ENCODE assay signal across 13 mouse cellular contexts in genomic region chr6:49233356-49233755, GRCm38 (mm10). TPM values are rescaled to one million over a fixed set of nuclear protein-coding genes. Genes with fewer than 3 reads are reported as not detected.
DNase-seq lines count a peak whose midpoint lies in the region; ATAC-seq and TF ChIP-seq lines count a peak whose summit lies in the region.
"Had no signal": no experiment of that assay in that cellular context is flagged by ENCODE, and none has a peak within 500 bp of the region (broad histone marks: within the 10 kb centered on the region; RNA-seq: fewer than 3 reads in every experiment).

No protein-coding gene starts in this region.

- peak; percentile 56 for TF ChIP-seq RAD21 in MEL (IDR thresholded peaks at IDR 0.05; ENCODE audit: low read depth, low read length)

- peak; percentile 57 for TF ChIP-seq CTCF in hindbrain, postnatal 0 days (IDR thresholded peaks at IDR 0.05; ENCODE audit: low read depth)
- peak; percentile 53 to 79 (median 76) for TF ChIP-seq CTCF in MEL (IDR thresholded peaks at IDR 0.05 in 2 of 3, conservative IDR thresholded peaks at IDR 0.05 in 1 of 3; ENCODE audit: control insufficient read depth in 1 of 3, insufficient read depth in 1 of 3, low read depth in 2 of 3, low read length in 3 of 3, poor library complexity in 1 of 3, severe bottlenecking in 1 of 3)
- TF ChIP-seq CTCF in liver, postnatal 0 days (IDR thresholded peaks at IDR 0.05; ENCODE audit: low read depth), result peak; percentile 75

- WGBS in hindbrain, postnatal 0 days, result 66% methylated on average over 4 of the region's 4 CpGs
- WGBS in hindbrain, embryonic 11.5 days, result 64% methylated on average over 4 of the region's 4 CpGs
- 51% methylated on average over 4 of the region's 4 CpGs for WGBS in liver, postnatal 0 days (ENCODE audit: insufficient replicate concordance)

- H3K36me3 ChIP-seq in hindbrain, postnatal 0 days (ENCODE audit: insufficient read depth, low read length), result no peaks in the 10 kb centered on the region
- no peaks in the 10 kb centered on the region for H3K36me3 ChIP-seq in hindbrain, embryonic 11.5 days (ENCODE audit: control insufficient read depth, insufficient read depth, low read length)
- no peaks in the 10 kb centered on the region for H3K36me3 ChIP-seq in MEL (ENCODE audit: control insufficient read depth in 1 of 2, insufficient read depth in 2 of 2, low read length in 2 of 2)
- H3K36me3 ChIP-seq in liver, postnatal 0 days (replicated peaks; ENCODE audit: insufficient read depth, low read length), result no peaks in the 10 kb centered on the region
- H3K36me3 ChIP-seq: forebrain, embryonic 10.5 days; limb, embryonic 15.5 days had no signal

- no peaks in the 10 kb centered on the region for H3K4me1 ChIP-seq in hindbrain, postnatal 0 days (ENCODE audit: insufficient read depth, low read length)
- H3K4me1 ChIP-seq in hindbrain, embryonic 11.5 days (replicated peaks; ENCODE audit: control insufficient read depth, insufficient read depth, low read length), result no peaks in the 10 kb centered on the region
- peaks cover 0 to 4% of the 10 kb centered on the region in 2 experiments; a peak in 2 of 4 replicates for H3K4me1 ChIP-seq in MEL (ENCODE audit: control insufficient read depth in 1 of 2, insufficient read depth in 2 of 2, low read length in 2 of 2)
- H3K4me1 ChIP-seq in liver, postnatal 0 days (ENCODE audit: insufficient read depth), result no peaks in the 10 kb centered on the region
- H3K4me1 ChIP-seq: limb, embryonic 15.5 days had no signal

- H3K9ac ChIP-seq in hindbrain, postnatal 0 days (replicated peaks; ENCODE audit: low read length), result no peak overlapping the region
- no peak overlapping the region for H3K9ac ChIP-seq in hindbrain, embryonic 11.5 days (ENCODE audit: low read depth, low read length)
- peak overlapping the region; percentile 25; the same call in 1 of the 2 replicates for H3K9ac ChIP-seq in MEL (ENCODE audit: control insufficient read depth, low read depth, low read length, poor library complexity, severe bottlenecking)
- H3K9ac ChIP-seq in liver, postnatal 0 days (replicated peaks), result no peak overlapping the region
- H3K9ac ChIP-seq: limb, embryonic 15.5 days had no signal

- TF ChIP-seq POLR2A in MEL (IDR thresholded peaks at IDR 0.05; ENCODE audit: control insufficient read depth in 1 of 2, insufficient read depth in 1 of 2, low read depth in 1 of 2, low read length in 2 of 2, poor library complexity in 1 of 2), result no peak

- no peaks in the 10 kb centered on the region for H3K79me2 ChIP-seq in MEL (ENCODE audit: control insufficient read depth, insufficient read depth, low read length, poor library complexity)

- no peak overlapping the region for H3K27ac ChIP-seq in hindbrain, postnatal 0 days
- no peak overlapping the region for H3K27ac ChIP-seq in hindbrain, embryonic 11.5 days (ENCODE audit: low read depth, low read length)
- H3K27ac ChIP-seq in MEL (ENCODE audit: control insufficient read depth, low read depth, low read length), result no peak overlapping the region
- H3K27ac ChIP-seq in liver, postnatal 0 days (ENCODE audit: low read depth), result no peak overlapping the region
- H3K27ac ChIP-seq: forebrain, embryonic 10.5 days; limb, embryonic 15.5 days had no signal

- no peak overlapping the region for H3K4me3 ChIP-seq in hindbrain, postnatal 0 days (ENCODE audit: low read length)
- no peak overlapping the region for H3K4me3 ChIP-seq in hindbrain, embryonic 11.5 days (ENCODE audit: low read depth, low read length)
- peak overlapping the region in 1 of 2 experiments; percentile 10; a peak in 1 of 4 replicates for H3K4me3 ChIP-seq in MEL (ENCODE audit: control insufficient read depth in 1 of 2, insufficient read depth in 1 of 2, low read depth in 2 of 2, low read length in 2 of 2)
- H3K4me3 ChIP-seq in liver, postnatal 0 days (ENCODE audit: low read depth, low read length), result no peak overlapping the region
- H3K4me3 ChIP-seq: forebrain, embryonic 10.5 days; limb, embryonic 15.5 days had no signal

- no peaks in the 10 kb centered on the region for H3K9me3 ChIP-seq in hindbrain, postnatal 0 days (ENCODE audit: low read length)
- no peaks in the 10 kb centered on the region for H3K9me3 ChIP-seq in hindbrain, embryonic 11.5 days (ENCODE audit: control insufficient read depth, low read length)
- H3K9me3 ChIP-seq in MEL (replicated peaks; ENCODE audit: insufficient read depth, low read length), result no peaks in the 10 kb centered on the region
- H3K9me3 ChIP-seq in liver, postnatal 0 days (ENCODE audit: low read length), result no peaks in the 10 kb centered on the region
- H3K9me3 ChIP-seq: limb, embryonic 15.5 days had no signal

- DNase-seq in hindbrain, postnatal 0 days (ENCODE audit: low spot score), result no peak
- DNase-seq in hindbrain, embryonic 11.5 days (ENCODE audit: low spot score), result no peak
- DNase-seq in 416B (ENCODE audit: low read depth), result peak; percentile 77
- DNase-seq in MEL (ENCODE audit: low read depth, low spot score), result peak; percentile 85
- peak; percentile 47 for DNase-seq in liver, postnatal 0 days
- no peak for DNase-seq in left cerebral cortex, adult 8-10 months (ENCODE audit: low spot score in 2 of 2)
- DNase-seq in right cerebral cortex, postnatal 36 days (ENCODE audit: low spot score in 2 of 2), result no peak
- DNase-seq in embryo, embryonic 10.5 days (ENCODE audit: low spot score), result no peak
- DNase-seq: cerebellum, adult 9-11 months; kidney, adult 18-20 months had no signal

- no peak overlapping the region for H3K4me2 ChIP-seq in hindbrain, postnatal 0 days (ENCODE audit: low read depth, low read length)
- H3K4me2 ChIP-seq in hindbrain, embryonic 11.5 days (replicated peaks; ENCODE audit: low read depth, low read length), result no peak overlapping the region
- no peak overlapping the region for H3K4me2 ChIP-seq in liver, postnatal 0 days (ENCODE audit: low read depth, low read length)
- H3K4me2 ChIP-seq: heart, embryonic 11.5 days; limb, embryonic 15.5 days had no signal

- H3K27me3 ChIP-seq in hindbrain, postnatal 0 days (ENCODE audit: insufficient read depth, low read length), result no peaks in the 10 kb centered on the region
- H3K27me3 ChIP-seq in hindbrain, embryonic 11.5 days (ENCODE audit: control insufficient read depth, insufficient read depth, low read length), result no peaks in the 10 kb centered on the region
- H3K27me3 ChIP-seq in MEL (ENCODE audit: control insufficient read depth in 1 of 2, insufficient read depth in 2 of 2, low read length in 2 of 2), result no peaks in the 10 kb centered on the region
- no peaks in the 10 kb centered on the region for H3K27me3 ChIP-seq in liver, postnatal 0 days (ENCODE audit: insufficient read depth, low read length)
- H3K27me3 ChIP-seq: limb, embryonic 15.5 days had no signal

- ATAC-seq in hindbrain, postnatal 0 days, result no peak
- ATAC-seq in hindbrain, embryonic 11.5 days (ENCODE audit: low FRiP score), result no peak
- ATAC-seq in liver, postnatal 0 days, result no peak

- no peak for TF ChIP-seq EP300 in MEL (IDR thresholded peaks at IDR 0.05; ENCODE audit: low read depth in 1 of 2, low read length in 2 of 2)
- no peak for TF ChIP-seq EP300 in liver, postnatal 0 days (IDR thresholded peaks at IDR 0.05; ENCODE audit: low read depth)

TF ChIP-seq in MEL, 35 proteins besides CTCF, POLR2A, EP300 and RAD21 (continues in another document):
- TF ChIP-seq E2F4 (IDR thresholded peaks at IDR 0.05; ENCODE audit: borderline replicate concordance, low read depth, low read length), result no peak
- no peak for TF ChIP-seq ETS1 (IDR thresholded peaks at IDR 0.05; ENCODE audit: low read depth, low read length)
- no peak for TF ChIP-seq NRF1 (IDR thresholded peaks at IDR 0.05; ENCODE audit: insufficient read depth, low read depth, low read length, poor library complexity, severe bottlenecking)
- no peak for TF ChIP-seq ELF1 (IDR thresholded peaks at IDR 0.05; ENCODE audit: low read depth, low read length)
- peak; percentile 74 for TF ChIP-seq SMC3 (IDR thresholded peaks at IDR 0.05; ENCODE audit: low read depth, low read length)
- TF ChIP-seq USF2 (IDR thresholded peaks at IDR 0.05; ENCODE audit: borderline replicate concordance in 1 of 2, insufficient read depth in 1 of 2, low read depth in 1 of 2, low read length in 2 of 2), result no peak
- no peak; the same call in 1 of the 2 replicates for TF ChIP-seq ZC3H11A (IDR thresholded peaks at IDR 0.05; ENCODE audit: low read depth, low read length)
- no peak for TF ChIP-seq POLR2AphosphoS2 (IDR thresholded peaks at IDR 0.05; ENCODE audit: low read length)
- no peak for TF ChIP-seq POLR2AphosphoS5 (IDR thresholded peaks at IDR 0.05; ENCODE audit: borderline replicate concordance, low read depth, low read length)
- TF ChIP-seq MAFK (IDR thresholded peaks at IDR 0.05; ENCODE audit: borderline replicate concordance, low read depth, low read length), result no peak
- TF ChIP-seq TCF12 (IDR thresholded peaks at IDR 0.05; ENCODE audit: low read depth, low read length), result no peak
- no peak for TF ChIP-seq RCOR1 (IDR thresholded peaks at IDR 0.05; ENCODE audit: low read depth, low read length)
- no peak for TF ChIP-seq MEF2A (IDR thresholded peaks at IDR 0.05; ENCODE audit: extremely low read depth, insufficient replicate concordance, low read depth, low read length, poor library complexity, severe bottlenecking)
- no peak for TF ChIP-seq TAL1 (IDR thresholded peaks at IDR 0.05; ENCODE audit: low read length)
- no peak for TF ChIP-seq MAZ (IDR thresholded peaks at IDR 0.05; ENCODE audit: low read depth, low read length)

RNA-seq across cellular contexts. Expression of gene Igf2bp3, which starts 18.6 kb away (rescaled TPM):
- total RNA-seq in hindbrain, postnatal 0 days (2014; rRNA removed), result 8.9 and 13.3 TPM in 2 replicates
- polyA plus RNA-seq in hindbrain, postnatal 0 days (2015; fragmentation: Nextera tagmentation; extraction: Ambion mirVana), result 16.1 and 16.6 TPM in 2 replicates
- 132 and 133 TPM in 2 replicates for polyA plus RNA-seq in hindbrain, embryonic 11.5 days (2014; fragmentation: Nextera tagmentation; extraction: Ambion mirVana)
- 0.12 and 0.13 TPM in 2 replicates for total RNA-seq in MEL (2012; rRNA removed)
- under 1 TPM in 1 of 2 experiments, not detected in 1; 0.29 TPM for polyA plus RNA-seq in MEL (2012; ENCODE audit: insufficient read depth in 1 of 2, insufficient read length in 2 of 2, low read depth in 1 of 2, low replicate concordance in 2 of 2, missing spikeins in 1 of 2)
- polyA plus RNA-seq in liver, postnatal 0 days (2015; fragmentation: Nextera tagmentation; extraction: Ambion mirVana), result 29.7 and 31.3 TPM in 2 replicates
- total RNA-seq in left cerebral cortex, adult 8-10 months (2022), result not detected

RNA-seq across cellular contexts. Expression of gene Tra2a, which starts 30.5 kb away (rescaled TPM):
- total RNA-seq in hindbrain, postnatal 0 days (2014; rRNA removed), result 54.3 and 60.9 TPM in 2 replicates
- 43.0 and 44.6 TPM in 2 replicates for polyA plus RNA-seq in hindbrain, postnatal 0 days (2015; fragmentation: Nextera tagmentation; extraction: Ambion mirVana)
- polyA plus RNA-seq in hindbrain, embryonic 11.5 days (2014; fragmentation: Nextera tagmentation; extraction: Ambion mirVana), result 56.7 and 82.9 TPM in 2 replicates
- 108 and 114 TPM in 2 replicates for total RNA-seq in MEL (2012; rRNA removed)
- polyA plus RNA-seq in MEL (2012; ENCODE audit: insufficient read depth in 1 of 2, insufficient read length in 2 of 2, low read depth in 1 of 2, low replicate concordance in 2 of 2, missing spikeins in 1 of 2), result 10 to 100 TPM in 1 of 2 experiments, not detected in 1; 85.2 TPM
- 23.4 and 26.3 TPM in 2 replicates for polyA plus RNA-seq in liver, postnatal 0 days (2015; fragmentation: Nextera tagmentation; extraction: Ambion mirVana)
- 10 to 100 TPM; 45.2 to 57.3 (median 55.6) TPM for total RNA-seq in left cerebral cortex, adult 8-10 months (2022)

Comparison
In these comparisons a context has a peak if more than half of its experiments do, and no peak if none do; other contexts are left out.
1. DNase-seq: peak in 416B (single experiment), MEL (single experiment) and liver, postnatal 0 days (single experiment); none in hindbrain, postnatal 0 days (single experiment), hindbrain, embryonic 11.5 days (single experiment), left cerebral cortex, adult 8-10 months (0 of 2), right cerebral cortex, postnatal 36 days (0 of 2) and embryo, embryonic 10.5 days (single experiment).
2. RNA of gene Igf2bp3, which starts 18.6 kb away (polyA plus RNA-seq): 132 to 133 TPM in hindbrain, embryonic 11.5 days, 29.7 to 31.3 TPM in liver, postnatal 0 days and 16.1 to 16.6 TPM in hindbrain, postnatal 0 days; 0.29 TPM in MEL; every median in the first group is over 10 times any median in the second.
3. Peak in every context shown above with its lines, with median percentiles within 50 percentile points of each other: CTCF ChIP-seq.